Mouse (Mus musculus) limb, embryonic 13.5 days (tissue): Measurements from ENCODE around the gene Smox. TPM values are rescaled to one million over a fixed set of nuclear protein-coding genes. Genes with fewer than 3 reads are reported as not detected.

Experiments used
- ATAC-seq: fragments of 200-750 bp; cut with Nextera tagmentation; 2 replicates; pipeline ENCODE4 v1.8.0; 2017; ENCODE audit warnings: low read depth, moderate number of reproducible peaks, moderate TSS enrichment; ENCODE audit not compliant: low FRiP score
- H3K27ac ChIP-seq: fragments of 300-500 bp; sonication (generic); 2 replicates; pipeline ENCODE4 v1.5.1; 2015; ENCODE audit warnings: inconsistent platforms, mild to moderate bottlenecking, moderate library complexity
- H3K27me3 ChIP-seq: fragments of 300-500 bp; sonication (generic); 2 replicates; pipeline ENCODE4 v1.6.1; 2015; ENCODE audit warnings: mild to moderate bottlenecking, inconsistent platforms
- H3K36me3 ChIP-seq: fragments of 300-500 bp; sonication (generic); 2 replicates; pipeline ENCODE4 v1.6.1; 2015; ENCODE audit warnings: inconsistent platforms, mild to moderate bottlenecking, moderate library complexity
- H3K4me1 ChIP-seq: fragments of 300-500 bp; sonication (generic); 2 replicates; pipeline ENCODE4 v1.6.1; 2015; ENCODE audit warnings: inconsistent platforms
- H3K4me2 ChIP-seq: fragments of 300-500 bp; sonication (generic); replicated peaks from 2 replicates; pipeline ENCODE4 v1.6.1; 2015; ENCODE audit warnings: inconsistent platforms, mild to moderate bottlenecking, moderate library complexity
- H3K4me3 ChIP-seq: fragments of 300-500 bp; sonication (generic); 2 replicates; pipeline ENCODE4 v1.5.1; 2015; ENCODE audit warnings: moderate library complexity, mild to moderate bottlenecking, inconsistent platforms
- H3K9ac ChIP-seq: fragments of 300-500 bp; sonication (generic); 2 replicates; pipeline ENCODE4 v1.6.1; 2015; ENCODE audit warnings: mild to moderate bottlenecking, inconsistent platforms
- H3K9me3 ChIP-seq: fragments of 300-500 bp; sonication (generic); 2 replicates; pipeline ENCODE4 v1.6.1; 2016; ENCODE audit warnings: inconsistent platforms
- WGBS: fragments of 180-500 bp; shearing (Covaris S2); methylation state at CpG from one replicate; pipeline ENCODE4 v1.1.7; 2015; 5-methylcytosine and 5-hydroxymethylcytosine counted together
- polyA plus RNA-seq: library from polyadenylated mRNA; unstranded; fragments of >200 nt; fragmentation: Nextera tagmentation; extraction: Ambion mirVana; gene quantifications from 2 replicates; pipeline ENCODE4 v1.2.1, GENCODE M21; 2015

The Smox gene
- polyA plus RNA-seq, 1 experiment from 2014 or later: 72.6 TPM

DNA sequence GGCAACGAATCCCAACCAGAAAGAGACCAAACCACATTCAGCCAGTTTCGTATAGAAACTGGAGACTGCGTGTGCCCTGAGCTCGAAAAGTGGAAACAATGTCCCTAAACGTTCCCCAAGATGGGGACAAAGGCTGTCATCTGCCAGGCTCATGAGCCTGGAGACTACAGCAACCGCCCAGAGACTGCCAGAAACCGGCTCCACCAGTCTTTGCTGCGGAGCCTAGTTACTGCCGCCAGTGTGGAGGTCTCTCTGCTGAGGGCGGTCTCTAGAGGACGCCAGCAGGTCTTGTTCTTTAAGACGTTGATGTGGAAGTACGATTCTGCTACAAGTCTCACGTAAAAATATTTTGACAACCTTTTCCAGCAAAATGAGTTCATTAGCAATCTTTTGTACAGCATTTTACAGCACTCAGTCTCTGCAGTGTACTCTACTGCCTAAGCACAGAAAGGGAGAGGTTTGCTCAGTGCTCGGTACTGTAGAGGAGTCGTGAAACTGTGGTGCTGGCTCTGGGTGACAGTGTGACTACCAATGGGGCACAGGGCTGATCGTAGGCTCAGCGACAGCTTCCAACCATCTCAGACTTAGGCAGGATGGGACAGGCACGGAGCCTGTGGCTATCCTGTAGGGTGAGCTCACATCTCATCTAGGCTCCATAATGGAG lies 55.6 kb downstream of the Smox start:
- H3K4me2 ChIP-seq: peak overlapping the region; percentile 89
- no peak overlapping the region for H3K9ac ChIP-seq
- H3K9me3 ChIP-seq: no peaks in the 10 kb centered on the region
- no peak for ATAC-seq
- H3K27me3 ChIP-seq: peaks cover 76% of the 10 kb centered on the region
- no peak overlapping the region for H3K27ac ChIP-seq
- peaks cover 23% of the 10 kb centered on the region for H3K4me1 ChIP-seq
- WGBS: 10% methylated on average over 19 of the region's 19 CpGs
- no peaks in the 10 kb centered on the region for H3K36me3 ChIP-seq
- H3K4me3 ChIP-seq: peak overlapping the region; percentile 49; the same call in 1 of the 2 replicates

DNA sequence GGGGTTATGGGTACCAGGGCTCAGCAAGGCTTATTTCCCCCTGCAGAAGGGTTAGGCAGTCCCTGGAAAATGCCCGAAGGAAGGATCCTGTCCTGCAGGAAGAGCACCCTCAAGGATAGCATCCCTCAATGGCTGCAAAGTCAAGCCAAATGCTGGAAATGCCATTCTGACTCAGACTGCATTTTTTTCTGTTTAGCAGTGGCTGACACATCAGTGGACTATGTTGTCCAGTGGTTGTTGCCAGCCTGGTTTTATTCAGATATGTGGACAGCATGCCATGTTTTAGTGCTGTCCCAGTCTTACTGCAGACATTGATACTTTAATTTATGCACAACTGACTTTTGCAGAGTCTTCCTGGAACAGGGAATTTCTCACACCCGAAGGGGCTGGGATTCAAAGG lies 57.0 kb downstream of the Smox start:
- H3K36me3 ChIP-seq: no peaks in the 10 kb centered on the region
- H3K27ac ChIP-seq: no peak overlapping the region
- H3K27me3 ChIP-seq: peaks cover 91% of the 10 kb centered on the region
- H3K9me3 ChIP-seq: no peaks in the 10 kb centered on the region
- H3K4me1 ChIP-seq: peaks cover 17% of the 10 kb centered on the region
- no peak overlapping the region for H3K9ac ChIP-seq
- no peak for ATAC-seq
- no peak overlapping the region for H3K4me2 ChIP-seq
- 64% methylated on average over 2 of the region's 2 CpGs for whole genome bisulfite sequencing
- no peak overlapping the region for H3K4me3 ChIP-seq

DNA sequence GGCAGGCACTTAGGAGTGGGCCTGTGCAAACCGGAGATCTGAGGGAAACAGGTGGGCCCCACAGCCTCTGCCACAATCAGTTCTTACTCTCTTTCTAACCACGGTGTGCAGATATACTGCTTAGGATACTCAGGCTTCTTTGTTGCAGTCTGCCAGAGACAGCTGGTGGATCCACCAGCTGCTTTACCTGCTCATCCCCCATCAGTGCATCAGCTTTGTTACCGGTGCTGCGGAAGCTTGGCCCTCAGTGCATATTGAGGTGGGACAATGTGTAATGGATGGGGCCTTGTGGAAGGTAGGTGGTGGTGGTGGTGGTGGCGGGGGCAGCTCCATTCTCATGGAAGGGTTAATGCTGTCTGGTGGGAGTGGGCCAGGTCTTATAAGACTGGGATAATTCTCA lies 57.8 kb downstream of the Smox start:
- no peaks in the 10 kb centered on the region for H3K36me3 ChIP-seq
- no peaks in the 10 kb centered on the region for H3K9me3 ChIP-seq
- WGBS: 81% methylated on average over 5 of the region's 5 CpGs
- H3K4me1 ChIP-seq: peaks cover 17% of the 10 kb centered on the region
- no peak for ATAC-seq
- H3K9ac ChIP-seq: no peak overlapping the region
- H3K4me2 ChIP-seq: no peak overlapping the region
- H3K27me3 ChIP-seq: peaks cover 97% of the 10 kb centered on the region
- no peak overlapping the region for H3K27ac ChIP-seq
- H3K4me3 ChIP-seq: no peak overlapping the region

DNA sequence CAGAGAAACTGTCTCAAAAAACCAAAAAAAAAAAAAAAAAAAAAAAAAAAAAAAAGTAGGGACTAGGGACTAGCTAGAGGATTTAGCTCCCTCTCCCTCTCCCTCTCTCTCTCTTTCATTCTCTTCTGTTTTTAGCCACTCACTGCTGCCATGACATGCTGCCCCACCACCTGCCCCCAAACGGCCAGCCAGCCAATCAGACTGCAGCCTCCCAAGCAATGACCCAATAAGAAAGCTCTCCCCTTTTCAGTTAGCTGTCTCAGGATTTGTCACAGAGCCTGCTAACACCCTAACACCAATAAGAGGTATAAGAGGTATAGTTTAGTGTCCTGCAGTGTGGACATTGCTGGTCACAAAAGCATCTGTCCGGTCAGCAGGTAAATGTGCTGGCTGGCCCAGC lies 59.2 kb downstream of the Smox start:
- WGBS: 63% methylated on average over 2 of the region's 2 CpGs
- no peak overlapping the region for H3K27ac ChIP-seq
- H3K9ac ChIP-seq: no peak overlapping the region
- H3K4me1 ChIP-seq: peaks cover 16% of the 10 kb centered on the region
- peaks cover 98% of the 10 kb centered on the region for H3K27me3 ChIP-seq
- H3K4me3 ChIP-seq: no peak overlapping the region
- H3K9me3 ChIP-seq: no peaks in the 10 kb centered on the region
- H3K36me3 ChIP-seq: no peaks in the 10 kb centered on the region
- no peak overlapping the region for H3K4me2 ChIP-seq
- no peak for ATAC-seq

DNA sequence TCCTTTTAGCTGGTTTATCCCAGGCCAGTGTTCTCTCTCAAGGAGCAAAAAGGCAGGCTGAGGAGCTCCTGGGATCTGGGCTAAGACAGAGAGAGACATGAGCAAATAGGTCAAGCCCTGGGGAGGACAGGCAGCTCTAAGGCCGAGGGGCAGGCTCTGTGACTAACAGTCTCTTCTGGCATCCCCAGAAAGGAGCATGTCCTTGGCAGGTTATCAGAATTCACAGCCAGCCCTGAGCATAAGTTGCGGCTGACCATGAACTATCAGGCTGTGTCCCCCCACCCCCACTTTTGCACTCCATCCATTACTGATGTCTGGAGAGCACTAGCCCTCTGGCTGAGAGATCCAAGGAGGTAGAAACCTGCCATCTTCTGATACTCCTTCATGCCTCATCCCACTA lies 59.6 kb downstream of the Smox start:
- Histone ChIP-seq H3K27me3 (peaks cover 98% of the 10 kb centered on the region), H3K4me1 (peaks cover 12% of the 10 kb centered on the region), H3K4me2 (no peak overlapping the region), H3K4me3 (no peak overlapping the region), H3K9ac (no peak overlapping the region), H3K9me3 (no peaks in the 10 kb centered on the region), H3K27ac (no peak overlapping the region), H3K36me3 (no peaks in the 10 kb centered on the region)
- WGBS: 60% methylated on average over 2 of the region's 2 CpGs
- ATAC-seq: no peak

DNA sequence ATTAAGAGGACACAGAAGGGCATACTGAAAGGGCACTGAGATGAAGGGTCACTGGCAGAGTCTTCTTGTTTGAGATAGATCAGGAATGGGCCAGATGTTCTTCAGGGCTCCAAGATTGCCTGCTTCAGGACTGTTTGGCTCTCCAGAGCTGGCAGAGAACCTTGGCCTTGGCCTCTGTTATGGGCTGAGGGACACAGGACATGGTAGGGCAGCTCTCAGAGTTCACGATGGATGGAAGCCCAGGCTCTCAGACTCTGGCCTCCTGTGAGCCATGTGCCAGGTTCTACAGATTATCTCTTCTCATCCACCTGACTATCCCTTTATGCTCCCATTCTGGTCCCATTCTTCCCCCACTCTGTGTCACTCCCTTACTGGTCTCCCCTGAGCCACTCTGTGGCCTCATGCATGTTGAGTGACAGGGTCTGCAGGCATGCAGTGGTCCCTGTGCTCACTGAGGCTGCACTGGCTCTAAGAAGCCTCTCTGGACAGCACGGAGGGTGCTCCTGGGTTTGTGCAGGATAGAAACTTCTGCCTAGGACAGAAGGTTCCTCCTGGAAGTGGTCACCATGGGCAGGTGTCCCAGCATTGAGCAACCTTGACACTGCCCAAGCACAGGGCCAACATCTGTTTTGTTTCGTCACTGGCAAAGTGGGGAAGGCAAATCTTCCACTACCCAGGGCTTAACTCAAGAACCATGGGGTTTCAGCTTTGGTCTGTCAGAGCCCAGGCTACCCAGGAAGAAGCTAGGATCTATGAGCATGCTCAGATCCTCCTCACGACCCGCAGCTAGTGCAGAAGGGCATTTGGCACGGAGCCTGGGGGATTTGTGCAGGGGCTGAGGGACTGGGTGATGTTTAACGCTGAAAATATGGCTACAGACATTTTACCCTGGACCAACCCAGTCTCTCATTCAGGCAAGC lies 60.7 kb downstream of the Smox start:
- no peak for ATAC-seq

DNA sequence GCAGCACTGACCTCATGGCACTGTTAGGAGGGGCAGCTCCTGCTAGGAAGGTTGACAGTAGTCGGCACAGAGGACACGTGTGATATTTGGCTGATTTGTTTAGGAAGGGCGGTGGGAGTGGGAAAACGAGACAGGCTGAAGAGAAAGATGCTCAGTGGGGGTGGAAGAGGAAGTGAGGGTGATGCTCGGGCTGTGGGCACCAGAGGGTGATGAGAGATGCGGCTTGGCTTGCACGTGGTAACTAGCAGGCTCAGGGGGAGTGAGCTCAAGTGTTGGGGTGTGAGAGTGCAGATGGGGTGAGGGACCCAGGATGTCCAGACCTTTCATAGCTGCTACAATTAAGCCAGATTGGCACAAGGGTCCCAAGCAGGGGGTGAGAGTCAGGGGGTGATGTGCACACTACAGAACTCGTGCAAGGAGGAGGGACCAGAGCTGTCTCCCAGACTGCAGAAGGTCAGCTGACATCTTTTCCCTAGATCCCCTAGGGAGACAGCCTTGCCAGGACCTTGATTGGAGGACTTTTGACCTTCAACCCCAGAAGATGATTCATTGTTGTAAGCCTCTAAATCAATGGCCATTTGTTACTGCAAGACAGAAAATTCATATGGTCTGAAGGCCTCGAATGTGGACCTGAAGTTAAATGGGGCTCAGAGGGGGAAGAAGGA lies 61.6 kb downstream of the Smox start:
- H3K9me3 ChIP-seq: no peaks in the 10 kb centered on the region
- H3K36me3 ChIP-seq: no peaks in the 10 kb centered on the region
- no peaks in the 10 kb centered on the region for H3K4me1 ChIP-seq
- no peak overlapping the region for H3K4me3 ChIP-seq
- no peak overlapping the region for H3K4me2 ChIP-seq
- H3K9ac ChIP-seq: no peak overlapping the region
- ATAC-seq: no peak
- WGBS: 25% methylated on average over 9 of the region's 9 CpGs
- no peak overlapping the region for H3K27ac ChIP-seq
- H3K27me3 ChIP-seq: peaks cover 98% of the 10 kb centered on the region

More for the DNA sequence above, 60.7 kb downstream of the Smox start:
- Histone ChIP-seq H3K9me3 (no peaks in the 10 kb centered on the region), H3K9ac (no peak overlapping the region), H3K4me1 (peaks cover 2% of the 10 kb centered on the region; the same call in 1 of the 2 replicates), H3K27me3 (peaks cover 98% of the 10 kb centered on the region), H3K4me3 (no peak overlapping the region), H3K36me3 (no peaks in the 10 kb centered on the region), H3K27ac (no peak overlapping the region), H3K4me2 (no peak overlapping the region)
- 62% methylated on average over 7 of the region's 7 CpGs for WGBS

DNA sequence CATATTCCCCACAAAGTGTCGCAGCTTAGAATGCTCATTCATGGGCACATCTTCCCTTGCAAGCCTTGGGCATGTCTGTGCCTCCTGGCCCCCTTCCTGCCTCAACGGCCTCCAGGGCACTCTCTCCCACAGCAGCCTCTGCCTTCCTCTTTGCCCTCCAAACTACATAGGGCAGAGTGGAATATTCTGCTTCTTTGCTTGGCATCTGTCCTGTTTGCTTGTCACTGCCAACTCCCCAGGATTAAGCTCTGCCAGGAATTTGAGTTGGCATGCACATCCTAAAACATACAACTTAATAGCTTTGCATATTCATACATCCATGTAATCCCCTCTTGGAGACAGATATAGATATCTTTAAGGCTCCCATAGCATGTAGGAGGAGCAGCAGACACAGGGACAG lies 66.6 kb downstream of the Smox start:
- Histone ChIP-seq H3K27ac (no peak overlapping the region), H3K4me3 (no peak overlapping the region), H3K36me3 (no peaks in the 10 kb centered on the region), H3K4me2 (no peak overlapping the region), H3K27me3 (peaks cover 98% of the 10 kb centered on the region), H3K4me1 (peaks cover 17% of the 10 kb centered on the region; the same call in 1 of the 2 replicates), H3K9ac (no peak overlapping the region), H3K9me3 (no peaks in the 10 kb centered on the region)
- no peak for ATAC-seq
- WGBS: 77% methylated on average over 2 of the region's 2 CpGs

DNA sequence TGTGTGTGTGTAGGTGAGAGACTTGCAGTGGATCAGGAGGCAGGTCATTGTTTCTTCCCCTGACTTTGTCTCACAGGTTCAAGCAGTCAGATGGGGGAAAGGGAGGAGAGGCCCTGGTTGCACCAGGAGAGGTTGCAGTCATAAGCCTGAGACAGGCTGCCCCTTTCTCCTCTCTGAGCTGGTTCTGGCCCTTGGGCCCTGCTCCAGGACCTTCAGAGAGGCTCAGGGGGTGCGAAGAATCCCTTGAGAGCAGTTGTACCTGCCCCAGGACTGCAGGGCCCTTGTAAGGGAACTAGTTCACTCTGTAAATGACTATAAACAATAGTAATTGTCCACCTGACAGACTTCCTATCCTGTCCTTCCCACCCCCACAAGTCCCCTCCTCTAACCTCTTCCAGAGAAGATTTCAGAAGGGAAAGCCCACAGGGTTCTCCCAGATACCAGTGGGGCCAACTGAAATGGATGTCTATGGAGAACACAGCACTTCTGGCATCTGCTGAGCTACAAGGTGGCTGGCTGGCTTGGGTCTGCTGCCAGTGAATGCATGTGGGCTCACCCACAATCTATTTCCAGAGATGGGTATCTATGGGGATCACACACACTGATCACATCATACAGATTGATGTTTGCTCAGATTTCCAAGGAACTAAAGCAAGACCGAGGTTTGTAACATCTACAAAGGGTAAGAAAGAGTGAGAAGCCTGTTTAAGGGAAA lies 69.1 kb downstream of the Smox start:
- H3K9ac ChIP-seq: no peak overlapping the region
- H3K4me3 ChIP-seq: peak overlapping the region; percentile 54; the same call in 1 of the 2 replicates
- no peaks in the 10 kb centered on the region for H3K9me3 ChIP-seq
- H3K27ac ChIP-seq: no peak overlapping the region
- H3K4me1 ChIP-seq: peaks cover 20% of the 10 kb centered on the region
- no peaks in the 10 kb centered on the region for H3K36me3 ChIP-seq
- no peak for ATAC-seq
- H3K27me3 ChIP-seq: peaks cover 98% of the 10 kb centered on the region
- WGBS: 49% methylated on average over 2 of the region's 2 CpGs
- no peak overlapping the region for H3K4me2 ChIP-seq

DNA sequence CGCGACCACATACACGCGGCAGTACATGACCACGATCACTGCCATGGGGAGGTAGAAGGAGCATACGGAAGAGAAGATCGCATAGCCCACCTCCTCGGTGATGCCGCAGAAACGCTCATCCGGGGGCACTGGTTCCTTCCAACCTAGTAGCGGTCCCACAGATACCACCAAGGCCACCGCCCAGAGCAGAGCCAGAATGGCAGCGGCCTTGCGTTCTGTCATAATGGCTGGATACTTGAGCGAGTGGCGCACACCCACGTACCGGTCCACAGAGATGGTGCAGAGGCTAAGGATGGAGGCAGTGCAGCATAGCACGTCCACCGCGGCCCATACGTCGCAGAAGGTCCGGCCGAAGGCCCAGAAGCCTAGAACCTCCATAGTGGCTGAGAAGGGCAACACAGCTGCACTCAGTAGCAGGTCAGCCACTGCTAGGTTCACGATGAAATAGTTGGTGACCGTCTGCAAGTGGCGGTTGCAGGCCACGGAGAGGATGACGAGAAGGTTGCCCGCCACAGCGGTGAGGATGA lies 70.1 kb downstream of the Smox start:
- no peaks in the 10 kb centered on the region for H3K36me3 ChIP-seq
- H3K4me2 ChIP-seq: peak overlapping the region; percentile 83
- peaks cover 20% of the 10 kb centered on the region for H3K4me1 ChIP-seq
- H3K4me3 ChIP-seq: peak overlapping the region; percentile 54
- WGBS: 4% methylated on average over 33 of the region's 33 CpGs
- H3K27me3 ChIP-seq: peaks cover 100% of the 10 kb centered on the region
- no peak for ATAC-seq
- H3K9ac ChIP-seq: peak overlapping the region; percentile 26; the same call in 1 of the 2 replicates
- H3K9me3 ChIP-seq: no peaks in the 10 kb centered on the region
- H3K27ac ChIP-seq: no peak overlapping the region

DNA sequence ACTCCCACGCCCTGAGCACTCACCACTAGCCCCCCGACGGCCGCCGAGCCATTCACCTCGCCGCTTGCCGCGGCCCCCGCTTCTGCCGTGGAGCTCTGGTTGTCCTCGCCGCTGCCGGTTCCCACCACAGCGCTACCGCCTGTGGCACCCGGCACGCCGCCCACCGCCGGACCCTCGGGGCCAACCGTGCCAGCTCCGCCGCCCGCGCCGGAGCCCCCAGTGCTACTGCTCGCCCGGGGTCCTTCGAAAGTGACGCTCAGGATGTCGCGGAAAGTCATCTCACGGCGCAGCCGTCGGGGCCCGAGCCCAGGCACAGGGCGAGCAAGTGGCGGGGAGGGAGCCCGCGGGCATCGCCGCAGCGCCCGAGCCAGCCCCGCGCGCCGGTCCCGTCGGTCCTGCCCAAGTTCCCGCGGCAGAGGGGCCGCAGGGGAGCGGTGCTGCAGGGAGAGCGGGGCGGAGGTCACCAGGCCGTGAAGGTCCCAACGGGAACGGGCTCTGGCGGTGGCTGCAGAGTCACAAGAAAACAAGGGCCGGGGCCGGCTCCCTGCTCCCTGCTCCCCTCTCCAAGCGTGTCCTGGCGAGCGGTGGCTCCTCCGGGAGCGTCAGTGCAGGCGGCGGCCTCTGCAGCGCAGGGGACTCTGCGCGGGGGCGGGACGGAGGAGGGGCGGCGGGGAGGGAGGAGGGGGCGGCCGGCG lies 70.7 kb downstream of the Smox start, which contains the start of gene Adra1d:
TSS of gene Adra1d (minus strand) at position 393 of the 695 bp plus-strand sequence.
- under 1% methylated on average over 71 of the region's 82 CpGs for WGBS
- Histone ChIP-seq H3K9ac (peak within 1 kb of the TSS; percentile 60), H3K27ac (no peak within 1 kb of the TSS), H3K27me3 (peaks cover 93% of the 10 kb centered on the region), H3K36me3 (no peaks in the 10 kb centered on the region), H3K4me1 (peaks cover 20% of the 10 kb centered on the region), H3K4me2 (peak within 1 kb of the TSS; percentile 83), H3K4me3 (peak within 1 kb of the TSS; percentile 54), H3K9me3 (no peaks in the 10 kb centered on the region)
- ATAC-seq: no peak
